Mouse (Mus musculus) gastrocnemius, adult 2 months (tissue): ENCODE data around the gene Ap1s3. TPM values are rescaled to one million over a fixed set of nuclear protein-coding genes. Genes with fewer than 3 reads are reported as not detected.

Experiments used
- DNase-seq: peaks from one replicate; pipeline ENCODE4 v3.0.0; 2022
- H3K27ac ChIP-seq: fragments of 200-600 bp; 2 replicates; pipeline ENCODE4 v1.8.1; 2022; ENCODE audit warnings: mild to moderate bottlenecking
- H3K4me3 ChIP-seq: fragments of 200-600 bp; 2 replicates; pipeline ENCODE4 v1.8.1; 2022; ENCODE audit warnings: mild to moderate bottlenecking, moderate library complexity
- CTCF ChIP-seq: fragments of 200-600 bp; IDR thresholded peaks from 2 replicates; pipeline ENCODE4 v1.8.1; 2022; ENCODE audit warnings: antibody characterized with exemption, mild to moderate bottlenecking, moderate library complexity
- intact Hi-C: fragments of 180-260 bp; cut with DNase I; formaldehyde crosslinking; loops from one replicate; pipeline ENCODE4 v1.15.1; 2025
- total RNA-seq, 2 experiments: library from RNA; stranded (reverse); gene quantifications; 2 replicates each; pipeline ENCODE4 v1.2.3; 2021

Ap1s3 gene
- total RNA-seq, 2 experiments from 2014 or later, result not detected

DNA sequence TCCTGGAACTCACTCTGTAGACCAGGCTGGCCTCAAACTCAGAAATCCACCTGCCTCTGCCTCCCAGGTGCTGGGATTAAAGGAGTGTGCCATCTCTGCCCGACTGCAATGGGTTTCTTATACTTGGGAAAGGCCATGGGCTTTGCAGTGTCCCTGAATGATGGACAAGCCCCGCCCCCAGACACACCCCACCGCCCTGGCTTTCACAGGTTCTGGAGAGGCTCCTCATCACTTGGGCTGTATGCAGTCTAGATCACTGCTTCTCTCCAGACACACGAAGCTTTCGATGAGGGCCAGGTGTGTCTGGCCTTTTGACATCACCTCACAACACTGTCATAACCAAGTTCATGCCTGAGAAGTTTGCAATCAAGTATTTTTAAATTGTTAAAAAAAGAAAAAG, 25.2 kb upstream of the Ap1s3 start:
- DNase-seq, result no peak
- H3K27ac ChIP-seq, result no peak overlapping the region
- H3K4me3 ChIP-seq, result no peak overlapping the region
- no peak for TF ChIP-seq CTCF
- intact Hi-C loops, result no loop called here

DNA sequence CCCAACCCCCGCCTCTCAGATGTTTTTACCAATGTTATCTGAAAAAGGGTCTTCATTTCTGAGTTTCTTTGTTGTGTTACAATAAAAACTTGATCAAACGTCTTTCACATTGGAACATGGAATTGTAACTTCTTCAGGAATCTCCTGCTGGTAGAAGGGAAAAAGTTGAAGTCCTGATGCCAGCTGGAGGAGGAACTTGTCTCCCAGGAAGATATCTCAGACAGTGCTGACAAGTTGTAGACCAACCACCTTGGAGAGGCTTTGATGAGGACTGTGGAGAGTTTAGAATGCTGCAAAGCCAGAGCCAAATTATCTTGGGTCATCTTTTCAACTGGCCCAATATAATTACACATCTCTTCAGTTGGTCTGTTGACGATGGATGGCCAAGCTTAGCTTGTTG, 20.7 kb upstream of the Ap1s3 start:
- DNase-seq, result no peak
- H3K27ac ChIP-seq, result no peak overlapping the region
- intact Hi-C loops, result no loop called here
- no peak overlapping the region for H3K4me3 ChIP-seq
- no peak for TF ChIP-seq CTCF

DNA sequence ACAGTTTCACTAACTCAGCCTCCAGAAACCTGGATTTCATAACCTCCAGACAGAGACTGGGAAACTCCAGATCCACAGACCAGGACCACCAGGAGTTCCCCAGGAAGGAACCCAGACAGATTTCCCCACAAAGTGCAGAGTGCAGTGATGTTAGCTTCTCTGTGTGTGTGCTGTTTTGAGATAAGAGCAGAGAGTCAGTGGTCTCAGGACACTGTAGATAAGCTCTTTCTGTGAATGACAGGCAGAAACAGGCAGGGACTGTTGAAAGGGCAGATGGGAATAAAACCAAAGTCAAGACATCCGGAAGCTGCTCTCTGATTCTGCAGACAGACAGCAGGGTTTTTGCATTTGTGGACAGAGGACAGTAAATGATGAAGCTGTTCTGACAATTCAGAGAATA, 15.5 kb upstream of the Ap1s3 start:
- no peak overlapping the region for H3K4me3 ChIP-seq
- intact Hi-C loops, result no loop called here
- no peak overlapping the region for H3K27ac ChIP-seq
- DNase-seq, result no peak
- TF ChIP-seq CTCF, result no peak

DNA sequence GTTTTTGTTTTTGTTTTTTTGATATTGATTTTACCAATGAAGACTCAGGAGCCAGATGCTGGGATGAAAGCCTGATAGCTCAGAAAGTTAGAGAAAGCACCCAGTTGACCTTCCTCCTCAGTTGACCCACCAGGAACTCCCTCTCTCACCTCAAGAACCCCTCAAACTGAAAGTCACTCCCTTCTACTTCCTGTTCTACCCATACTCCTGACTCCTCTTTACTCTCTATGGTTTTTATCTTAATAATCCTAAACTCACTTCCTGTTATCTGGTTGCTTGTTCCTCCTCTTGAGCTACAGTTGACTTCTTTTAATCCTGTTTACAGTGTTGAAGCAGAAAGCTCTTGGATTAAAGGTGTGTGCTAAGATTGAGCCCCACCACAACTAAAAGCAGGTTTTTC, 12.3 kb upstream of the Ap1s3 start:
- Histone ChIP-seq H3K27ac (no peak overlapping the region), H3K4me3 (no peak overlapping the region)
- no peak for DNase-seq
- TF ChIP-seq CTCF, result no peak
- intact Hi-C loops, result no loop called here

DNA sequence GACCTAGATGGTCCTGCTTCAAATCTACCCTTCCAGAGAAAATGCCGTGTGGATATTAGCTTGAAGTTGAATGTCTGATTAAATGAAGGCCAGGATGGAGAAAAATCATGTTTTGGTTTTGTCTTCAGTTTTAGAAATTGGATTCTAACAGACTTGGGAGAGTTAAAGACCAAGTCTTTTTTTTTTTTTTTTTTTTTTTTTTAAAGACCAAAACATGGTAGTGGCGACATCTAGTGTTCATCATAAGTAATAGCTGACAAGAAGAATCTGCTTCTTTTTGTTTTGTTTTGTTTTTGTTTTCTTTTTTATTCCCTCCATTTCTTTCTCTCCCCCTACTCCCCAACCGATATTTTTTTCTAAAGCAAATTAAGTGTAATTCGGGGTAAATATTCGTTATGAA, 11.2 kb upstream of the Ap1s3 start:
- no peak for DNase-seq
- no peak overlapping the region for H3K27ac ChIP-seq
- H3K4me3 ChIP-seq, result peak overlapping the region; percentile 32; the same call in 1 of the 2 replicates
- intact Hi-C loops, result loop anchor here (2.0 kb wide), 1 partner anchor 958 kb away; no protein-coding TSS in a partner anchor
- peak; percentile 74 for TF ChIP-seq CTCF

DNA sequence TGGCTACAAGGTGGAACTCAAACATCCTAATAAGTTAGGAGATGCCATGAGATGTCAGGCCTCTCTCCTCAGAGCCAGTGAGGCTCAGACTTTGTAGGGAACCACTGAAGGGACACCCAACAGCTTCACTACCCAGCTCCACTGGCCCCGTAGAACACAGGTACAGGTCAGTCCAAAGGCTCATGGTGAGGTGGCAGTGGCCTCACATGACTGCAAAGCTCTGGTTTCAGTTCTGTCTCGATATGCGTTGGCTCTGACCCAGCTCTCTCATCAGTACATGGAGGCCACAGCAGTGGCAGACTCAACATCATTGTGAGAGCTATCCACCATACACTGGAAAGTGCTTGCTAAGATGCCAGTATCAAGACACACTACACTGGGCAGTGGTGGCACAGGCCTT, 9.0 kb upstream of the Ap1s3 start:
- intact Hi-C loops, result no loop called here
- TF ChIP-seq CTCF, result no peak
- H3K27ac ChIP-seq, result no peak overlapping the region
- no peak for DNase-seq
- no peak overlapping the region for H3K4me3 ChIP-seq

DNA sequence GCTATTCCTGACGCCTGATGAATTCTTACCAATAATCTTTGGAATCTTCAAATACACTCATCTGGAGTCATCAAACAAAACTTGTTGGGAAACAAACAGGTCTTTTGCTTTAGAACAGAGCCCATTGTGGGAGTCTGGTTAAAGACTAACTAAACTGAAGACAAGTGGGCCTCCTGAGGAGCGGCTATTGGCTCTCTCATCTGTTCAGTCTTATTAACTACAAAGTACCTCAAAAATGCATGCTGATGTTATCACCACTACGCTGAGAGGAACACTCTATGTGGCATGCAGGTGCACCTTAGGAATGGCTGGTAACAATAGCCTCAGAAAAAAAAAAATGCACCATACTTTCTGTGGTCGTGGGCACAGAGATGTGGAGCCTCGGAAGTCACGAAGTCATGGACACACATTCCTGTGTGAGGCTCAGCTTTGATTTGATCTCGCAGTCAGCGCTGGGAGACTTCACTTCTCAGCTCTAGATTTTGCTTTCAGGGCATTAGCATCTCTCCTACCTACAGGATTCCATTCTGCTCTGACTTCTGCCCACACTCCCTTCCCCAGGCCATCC, 6.4 kb upstream of the Ap1s3 start:
- TF ChIP-seq CTCF, result no peak
- Histone ChIP-seq H3K27ac (no peak overlapping the region), H3K4me3 (no peak overlapping the region)
- intact Hi-C loops, result no loop called here
- DNase-seq, result no peak

DNA sequence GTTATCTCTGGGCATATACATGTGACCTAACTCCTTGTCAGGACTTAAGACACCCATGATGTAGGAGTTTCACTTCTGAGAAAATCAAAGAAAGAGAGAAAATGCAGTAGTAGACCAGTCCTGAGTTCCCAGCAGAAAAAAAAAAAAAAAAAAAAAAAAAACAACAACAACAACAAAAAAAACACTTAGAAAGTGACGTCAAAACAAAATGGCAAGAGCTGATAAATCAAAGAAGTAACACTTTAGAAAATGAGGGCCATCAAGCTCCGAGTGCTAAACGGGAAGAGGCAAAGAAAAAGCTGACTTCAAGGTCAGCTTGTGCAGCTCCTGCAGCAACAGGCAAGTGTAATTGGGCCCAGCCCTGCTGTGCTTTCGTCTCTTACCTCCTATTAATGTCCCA, 3.9 kb upstream of the Ap1s3 start:
- H3K4me3 ChIP-seq, result no peak overlapping the region
- no peak for TF ChIP-seq CTCF
- no peak overlapping the region for H3K27ac ChIP-seq
- intact Hi-C loops, result no loop called here
- no peak for DNase-seq

DNA sequence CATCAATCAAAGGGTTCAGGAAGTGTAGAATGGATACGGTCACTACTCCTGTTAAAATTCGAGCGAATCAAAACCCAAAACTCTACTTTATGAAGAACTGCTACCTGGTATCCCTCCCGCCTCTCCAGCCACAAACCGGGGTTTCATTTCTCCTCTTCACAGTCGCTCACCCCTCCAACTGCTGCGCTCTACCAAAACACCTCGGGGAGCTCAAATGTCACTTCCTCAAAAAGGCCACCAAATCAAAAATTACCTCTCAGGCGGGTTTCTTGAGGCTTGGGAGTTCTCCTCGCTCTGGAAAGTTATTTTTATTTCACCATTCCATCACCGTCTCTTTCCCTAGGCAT, 603 bp downstream of the Ap1s3 start:
- no peak overlapping the region for H3K27ac ChIP-seq
- H3K4me3 ChIP-seq, result peak overlapping the region; percentile 75
- no peak for DNase-seq
- intact Hi-C loops, result no loop called here
- no peak for TF ChIP-seq CTCF

DNA sequence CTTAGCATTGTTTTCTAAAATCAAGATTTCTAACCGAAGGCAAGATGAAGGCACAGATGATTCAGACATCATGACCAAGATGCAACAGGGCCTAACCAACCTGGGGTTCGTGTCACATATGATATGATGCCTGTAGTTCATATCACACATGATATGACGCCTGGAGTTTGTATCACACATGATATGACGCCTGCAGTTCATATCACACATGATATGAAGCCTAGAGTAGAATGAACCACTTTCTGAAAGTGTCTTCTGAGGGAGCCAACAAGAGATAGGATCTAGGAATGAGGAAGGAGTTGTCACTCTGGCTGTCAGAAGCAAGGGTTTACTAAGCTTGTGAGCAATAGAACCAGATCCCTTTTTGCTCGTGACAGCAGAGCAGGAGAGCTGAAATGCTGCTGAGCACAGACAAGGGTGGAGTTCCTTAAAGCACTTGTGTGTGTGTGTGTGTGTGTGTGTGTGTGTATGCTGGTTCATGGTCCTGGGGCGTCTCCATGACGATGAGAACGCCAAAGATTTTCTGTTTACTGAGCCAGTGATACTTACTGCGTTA, 2.3 kb downstream of the Ap1s3 start:
- Histone ChIP-seq H3K4me3 (no peak overlapping the region), H3K27ac (no peak overlapping the region)
- DNase-seq, result no peak
- intact Hi-C loops, result no loop called here
- TF ChIP-seq CTCF, result no peak

DNA sequence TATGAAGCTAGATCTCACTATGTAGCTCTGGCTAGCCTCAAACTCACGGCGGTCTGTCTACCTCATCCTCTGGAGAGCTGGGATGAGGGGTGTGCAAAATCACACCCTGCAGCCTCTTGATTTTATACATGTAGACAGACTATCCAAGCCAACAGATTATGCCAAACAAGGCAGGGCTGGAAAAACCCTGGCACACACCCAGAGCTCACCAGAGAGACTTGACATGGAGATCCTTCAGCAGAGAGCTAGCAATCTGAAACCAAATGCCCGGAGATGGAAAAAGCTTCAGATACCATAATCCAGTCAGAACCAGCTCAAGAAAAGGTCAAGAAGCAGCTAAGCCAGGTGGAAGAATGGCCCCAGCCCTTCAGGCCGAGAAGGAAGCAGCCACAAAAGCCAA, 6.9 kb downstream of the Ap1s3 start:
- intact Hi-C loops, result no loop called here
- H3K27ac ChIP-seq, result no peak overlapping the region
- no peak for TF ChIP-seq CTCF
- no peak for DNase-seq
- H3K4me3 ChIP-seq, result no peak overlapping the region

DNA sequence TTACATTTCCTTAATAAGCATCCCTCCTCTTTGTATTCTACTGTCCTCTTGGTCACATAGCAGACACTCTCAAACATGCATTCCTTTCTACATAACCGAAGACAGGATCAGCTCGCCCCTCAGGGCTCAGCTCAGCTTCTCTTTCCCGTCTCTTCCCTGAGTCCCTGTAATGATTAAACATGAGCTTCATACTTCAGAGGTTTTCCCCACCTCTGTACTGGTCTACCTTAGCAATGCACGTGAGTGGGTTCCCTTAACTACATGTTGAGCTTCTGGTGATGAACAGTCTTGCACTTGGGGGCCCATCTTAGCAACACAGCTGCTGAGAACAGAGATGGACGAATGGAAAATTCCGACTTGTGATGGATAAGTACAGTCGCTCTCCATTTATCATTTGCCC, 12.2 kb downstream of the Ap1s3 start:
- intact Hi-C loops, result no loop called here
- H3K27ac ChIP-seq, result no peak overlapping the region

DNA sequence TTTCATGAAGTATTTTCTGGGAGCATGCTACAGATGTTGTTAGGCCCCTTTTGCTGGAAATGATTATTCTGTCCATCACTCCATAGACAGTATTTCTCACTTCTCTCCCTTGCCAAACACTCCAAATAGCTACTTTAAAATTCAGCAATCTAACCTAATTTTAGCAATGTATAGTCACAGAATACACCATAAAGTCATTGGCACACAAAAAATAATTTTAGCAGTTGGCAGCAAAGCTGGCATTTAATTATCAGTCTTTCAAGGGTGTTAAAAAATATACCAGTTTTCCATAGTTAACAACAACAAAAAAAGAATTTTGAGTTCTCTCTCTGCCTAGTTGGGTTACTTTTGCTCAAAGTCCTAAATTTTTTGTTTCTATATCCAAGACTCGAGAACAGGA, 14.4 kb downstream of the Ap1s3 start:
- H3K4me3 ChIP-seq, result no peak overlapping the region
- DNase-seq, result no peak
- no peak for TF ChIP-seq CTCF
- H3K27ac ChIP-seq, result no peak overlapping the region
- intact Hi-C loops, result no loop called here

More for the DNA sequence above, 12.2 kb downstream of the Ap1s3 start:
- no peak for DNase-seq
- no peak for TF ChIP-seq CTCF
- no peak overlapping the region for H3K4me3 ChIP-seq

DNA sequence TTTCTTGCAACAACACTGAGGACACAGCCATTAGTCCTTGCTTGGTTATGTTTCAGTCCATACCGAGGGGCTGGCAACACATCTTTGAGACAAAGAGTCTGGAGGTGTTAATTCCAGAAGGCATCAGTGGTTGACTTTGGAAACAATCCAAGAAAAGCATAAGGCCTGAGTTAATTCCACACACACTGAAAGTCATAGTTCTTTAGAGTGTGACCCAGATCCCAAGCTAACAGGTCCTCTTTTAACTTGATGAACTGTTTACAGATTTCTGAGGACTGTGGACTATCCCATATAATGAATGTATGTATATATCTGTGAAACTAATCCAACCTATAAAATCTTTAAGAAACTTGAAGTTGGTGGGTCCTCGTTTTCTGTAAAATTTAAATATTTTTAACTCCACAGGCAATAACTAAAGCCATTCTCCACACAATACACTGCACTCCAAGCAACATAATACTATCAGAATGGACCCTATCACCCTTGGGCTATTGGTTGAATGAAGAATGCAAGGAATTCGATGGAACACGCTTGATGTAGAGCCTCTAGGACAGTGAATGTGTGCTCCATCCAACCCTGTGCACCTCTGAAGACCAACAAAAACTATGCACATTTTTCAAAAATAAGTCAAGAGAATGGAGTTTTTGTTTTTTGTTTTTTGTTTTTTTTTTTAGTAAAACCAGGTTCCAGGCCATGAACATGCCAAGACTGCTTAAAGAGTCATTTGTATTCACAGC, 15.8 kb downstream of the Ap1s3 start:
- no peak for DNase-seq
- TF ChIP-seq CTCF, result no peak
- intact Hi-C loops, result no loop called here
- H3K27ac ChIP-seq, result no peak overlapping the region
- no peak overlapping the region for H3K4me3 ChIP-seq
